Mouse (Mus musculus): Measurements from ENCODE around the gene Rad51c.
"Not testable (repeated sequence)": the region's sequence is repeated elsewhere in the genome, so short reads cannot be mapped to it uniquely, and the experiment has no call there.

The Rad51c gene

DNA sequence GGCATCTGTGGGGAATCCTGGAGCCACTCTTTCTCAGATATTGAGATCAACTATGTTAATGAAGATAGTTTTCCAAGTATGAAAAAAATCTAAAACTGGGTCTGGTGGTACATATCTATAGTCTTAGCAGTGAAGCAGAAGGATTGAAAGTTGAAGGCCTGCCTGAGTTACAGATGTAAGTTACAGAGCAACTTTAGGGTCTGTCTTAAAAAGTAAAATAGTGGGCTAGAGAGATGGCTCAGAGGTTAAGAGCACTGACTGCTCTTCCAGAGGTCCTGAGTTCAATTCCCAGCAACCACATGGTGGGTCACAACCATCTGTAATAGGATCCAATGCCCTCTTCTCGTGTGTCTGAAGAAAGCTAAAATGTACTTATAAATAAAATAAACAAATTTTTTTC, 27.7 kb upstream of the Rad51c start:
- no peak for DNase-seq (ENCODE audit: low spot score)

DNA sequence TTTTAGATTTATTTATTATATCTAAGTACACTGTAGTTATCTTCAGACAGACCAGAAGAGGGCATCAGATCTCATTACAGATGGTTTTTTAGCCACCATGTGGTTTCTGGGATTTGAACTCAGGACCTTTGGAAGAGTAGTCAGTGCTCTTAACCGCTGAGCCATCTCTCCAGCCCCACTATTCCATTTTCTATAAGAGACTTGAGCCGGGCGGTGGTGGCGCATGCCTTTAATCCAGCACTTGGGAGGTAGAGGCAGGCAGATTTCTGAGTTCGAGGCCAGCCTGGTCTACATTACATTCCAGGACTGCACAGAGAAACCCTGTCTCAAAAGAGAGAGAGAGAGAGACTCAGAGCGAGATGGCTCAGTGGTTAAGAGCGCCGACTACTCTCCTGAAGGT, 27.1 kb upstream of the Rad51c start:
- DNase-seq (ENCODE audit: low spot score) = not testable (repeated sequence)

DNA sequence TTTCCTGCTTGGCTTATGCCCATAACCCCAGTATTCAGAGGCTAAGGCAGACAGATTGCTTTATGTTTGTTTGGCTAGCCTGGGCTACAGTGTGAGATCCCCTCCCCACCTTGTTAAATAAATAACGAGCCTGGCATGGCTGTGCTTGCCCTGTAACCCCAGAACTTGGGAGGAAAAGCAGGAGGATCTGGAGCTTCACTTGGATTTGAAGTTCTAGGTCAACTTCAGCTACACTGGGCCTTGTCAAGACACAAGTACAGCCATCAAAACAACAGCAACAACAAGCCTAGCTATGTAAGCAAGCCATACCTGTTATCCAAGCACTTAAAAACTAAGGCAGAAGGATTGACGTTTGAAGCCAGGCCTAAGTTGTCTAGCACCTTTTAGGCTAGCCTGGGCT, 25.6 kb upstream of the Rad51c start:
- no peak for DNase-seq (ENCODE audit: low spot score)

DNA sequence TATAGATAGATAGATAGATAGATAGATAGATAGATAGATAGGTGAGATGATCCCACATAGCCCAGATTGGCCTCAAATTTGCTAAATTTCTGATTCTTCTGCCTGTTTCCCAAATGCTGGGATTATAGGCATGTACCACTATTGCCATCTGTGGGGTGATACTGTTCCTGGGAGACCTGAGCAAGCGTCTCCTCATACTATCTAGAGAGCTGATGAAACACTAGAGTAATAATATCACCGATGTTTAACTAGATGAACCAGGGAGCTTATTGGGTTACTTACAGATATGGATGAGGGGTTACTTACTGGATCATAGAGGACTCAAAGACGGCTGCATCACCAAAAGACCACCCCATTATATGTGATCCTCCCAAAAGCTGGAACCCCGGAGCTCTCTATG, 24.6 kb upstream of the Rad51c start:
- DNase-seq (ENCODE audit: low spot score) = no peak

DNA sequence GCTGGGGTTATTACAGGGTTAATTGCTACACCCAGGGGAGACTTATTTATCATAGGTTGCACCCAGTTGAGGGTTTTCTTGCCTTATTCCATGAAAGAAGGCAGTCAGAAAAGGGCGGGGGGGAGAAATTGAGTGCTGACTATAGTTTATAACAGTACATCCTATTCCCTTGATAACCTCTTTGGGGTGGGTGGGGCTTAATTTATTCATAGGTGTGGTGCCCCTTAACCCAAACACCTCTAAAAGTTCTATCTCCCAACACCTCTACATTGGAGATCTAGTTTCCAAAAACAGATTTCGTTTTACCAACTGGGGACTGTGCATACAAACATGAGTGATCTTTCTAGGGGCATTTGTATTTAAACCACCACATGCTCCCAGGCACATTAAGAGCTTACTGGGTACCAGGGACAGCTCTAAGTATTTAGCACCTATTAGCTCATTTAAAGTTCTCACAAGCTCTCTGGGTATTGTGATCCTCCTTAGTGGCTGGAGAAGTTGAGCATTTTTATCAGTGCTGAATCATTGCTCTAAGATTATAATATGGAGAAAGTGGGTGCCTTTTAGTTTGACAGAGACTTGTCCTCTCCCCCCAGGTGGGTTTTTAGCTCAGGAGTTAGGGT, 23.4 kb upstream of the Rad51c start:
- DNase-seq (ENCODE audit: low spot score) = no peak

DNA sequence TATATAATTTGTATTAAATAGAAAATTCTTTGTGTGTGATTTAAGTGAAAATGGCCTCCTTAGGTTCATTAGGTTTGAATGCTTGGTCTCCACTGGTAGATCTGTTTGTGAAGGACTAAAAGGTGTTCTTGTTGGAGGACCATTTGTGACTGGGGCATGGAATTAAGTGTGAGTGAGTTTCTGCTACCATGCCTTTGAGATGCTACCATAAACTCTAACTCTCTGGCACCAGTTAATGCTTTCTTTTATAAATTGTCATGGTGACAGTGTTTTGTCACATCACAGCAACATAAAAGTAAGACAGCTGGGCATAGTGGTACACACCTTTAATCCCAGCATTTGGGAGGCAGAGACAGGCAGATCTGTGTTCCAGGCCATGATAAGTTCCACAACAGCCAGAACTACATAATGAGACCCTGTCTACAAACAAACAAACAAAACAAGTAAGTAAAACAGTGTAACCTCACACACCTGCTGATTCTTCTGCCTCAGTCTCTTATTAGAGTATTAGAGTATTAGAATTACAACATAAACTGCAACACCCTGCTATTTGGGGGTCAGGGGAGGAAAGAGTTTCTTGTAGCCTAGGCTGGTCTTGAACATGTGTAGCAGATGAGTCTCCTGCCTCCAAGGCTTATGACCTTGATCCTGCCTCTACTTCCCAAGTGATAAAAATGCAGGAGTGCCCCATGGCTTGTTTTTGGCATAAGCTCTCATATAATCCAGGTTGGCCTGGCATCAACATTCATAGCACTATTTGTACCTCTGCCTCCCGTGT, 22.7 kb upstream of the Rad51c start:
- DNase-seq (ENCODE audit: low spot score) = no peak

DNA sequence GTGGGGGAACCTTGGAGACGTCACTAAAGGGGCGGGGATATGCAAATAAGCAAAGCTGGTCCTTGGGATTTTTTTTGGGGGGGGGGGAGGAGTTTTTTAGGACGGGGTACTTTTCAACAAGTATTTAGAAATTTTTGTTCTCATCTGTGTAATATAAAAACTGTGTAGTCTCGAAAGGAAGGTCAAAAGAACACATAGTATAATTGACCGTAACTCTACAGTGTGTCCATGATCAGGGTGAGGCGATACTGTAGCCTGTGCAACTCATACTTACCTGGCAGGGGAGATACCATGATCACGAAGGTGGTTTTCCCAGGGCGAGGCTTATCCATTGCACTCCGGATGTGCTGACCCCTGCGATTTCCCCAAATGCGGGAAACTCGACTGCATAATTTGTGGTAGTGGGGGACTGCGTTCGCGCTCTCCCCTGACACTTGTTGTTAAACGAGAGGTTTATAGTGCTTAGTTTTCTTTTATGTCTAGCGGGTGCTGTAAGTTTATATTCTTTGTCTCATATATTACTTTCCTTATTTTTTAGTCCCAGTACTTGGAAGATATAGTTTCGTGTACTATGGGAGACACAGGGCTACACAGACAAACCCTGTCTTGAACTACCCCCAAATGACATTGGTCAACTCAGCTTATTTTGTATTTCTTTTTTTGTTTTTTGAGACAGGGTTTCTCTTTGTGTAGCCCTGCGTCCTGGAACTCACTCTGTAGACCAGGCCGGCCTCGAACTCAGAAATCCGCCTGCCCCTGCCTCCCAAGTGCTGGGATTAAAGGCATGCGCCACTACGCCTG, 21.9 kb upstream of the Rad51c start:
- DNase-seq (ENCODE audit: low spot score) = peak; percentile 67

DNA sequence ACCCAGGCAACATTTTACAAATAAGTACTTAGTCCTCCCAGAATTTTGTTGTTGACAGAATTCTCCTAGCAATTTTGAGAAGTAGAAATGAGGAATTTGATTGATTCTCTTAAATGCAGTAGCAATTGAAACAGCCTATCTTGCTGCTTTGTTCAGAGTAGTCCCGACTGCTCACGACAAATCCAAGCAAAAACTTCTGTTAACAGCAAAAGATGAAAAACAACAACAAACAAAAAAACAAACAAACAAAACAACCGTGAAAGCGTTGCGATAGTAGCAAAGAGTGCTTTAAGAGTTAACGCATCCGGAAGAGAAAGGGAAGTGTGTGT, 21.3 kb upstream of the Rad51c start:
- DNase-seq (ENCODE audit: low spot score) = no peak

DNA sequence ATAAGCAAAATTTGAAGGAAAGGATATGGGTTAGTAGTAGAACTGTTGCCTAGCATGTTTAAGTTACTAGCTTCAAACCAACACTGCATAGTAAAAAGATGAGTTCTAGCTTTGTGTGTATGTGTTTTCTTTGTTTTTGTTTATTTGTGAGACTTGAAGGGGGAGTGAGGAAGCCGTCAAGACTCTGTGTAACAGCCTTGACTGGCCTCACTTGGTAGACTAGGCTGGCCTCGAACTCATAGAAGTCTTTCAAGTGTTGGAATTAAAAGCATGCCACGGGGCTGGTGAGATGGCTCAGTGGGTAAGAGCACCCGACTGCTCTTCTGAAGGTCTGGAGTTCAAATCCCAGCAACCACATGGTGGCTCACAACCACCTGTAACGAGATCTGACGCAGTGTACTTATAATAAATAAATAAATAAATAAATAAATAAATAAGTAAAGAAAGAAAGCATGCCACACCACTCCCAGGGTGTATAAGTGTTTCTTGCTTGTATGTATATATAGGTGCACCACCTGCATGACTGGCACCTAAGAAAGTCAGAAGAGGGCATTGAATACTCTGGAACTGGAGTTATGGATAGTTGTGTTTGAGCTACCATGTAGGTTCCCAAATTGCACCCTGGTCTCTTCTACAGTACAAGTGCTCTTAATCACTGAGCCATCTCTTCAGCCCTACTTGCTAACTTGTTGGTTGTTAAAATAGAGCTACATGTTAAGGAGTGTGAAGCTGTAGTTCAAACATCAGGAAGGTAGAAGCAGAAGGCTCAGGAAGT, 19.0 kb upstream of the Rad51c start:
- no peak for DNase-seq (ENCODE audit: low spot score)

DNA sequence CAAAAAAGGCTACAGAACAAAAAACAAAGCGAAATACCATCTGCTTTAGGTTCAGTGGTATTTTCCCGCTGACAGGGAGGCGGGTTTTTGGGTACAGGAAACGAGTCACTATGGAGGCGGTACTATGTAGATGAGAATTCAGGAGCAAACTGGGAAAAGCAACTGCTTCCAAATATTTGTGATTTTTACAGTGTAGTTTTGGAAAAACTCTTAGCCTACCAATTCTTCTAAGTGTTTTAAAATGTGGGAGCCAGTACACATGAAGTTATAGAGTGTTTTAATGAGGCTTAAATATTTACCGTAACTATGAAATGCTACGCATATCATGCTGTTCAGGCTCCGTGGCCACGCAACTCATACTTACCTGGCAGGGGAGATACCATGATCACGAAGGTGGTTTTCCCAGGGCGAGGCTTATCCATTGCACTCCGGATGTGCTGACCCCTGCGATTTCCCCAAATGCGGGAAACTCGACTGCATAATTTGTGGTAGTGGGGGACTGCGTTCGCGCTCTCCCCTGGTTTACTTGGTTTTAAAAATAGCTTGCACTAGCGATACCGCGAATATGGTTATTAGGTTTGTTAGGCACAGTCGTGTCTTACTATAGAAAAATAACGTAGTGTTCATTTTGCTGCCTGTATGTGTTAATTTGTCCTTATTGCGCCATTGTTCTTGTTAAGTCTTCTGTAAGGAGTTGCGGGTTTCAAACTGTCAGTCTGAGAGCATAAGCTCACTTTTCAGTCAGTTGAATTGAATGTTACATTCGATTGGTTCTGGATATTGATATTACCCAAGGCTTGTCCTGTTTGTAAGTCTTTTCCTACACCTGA, 18.0 kb upstream of the Rad51c start:
- peak; percentile 77 for DNase-seq (ENCODE audit: low spot score)

DNA sequence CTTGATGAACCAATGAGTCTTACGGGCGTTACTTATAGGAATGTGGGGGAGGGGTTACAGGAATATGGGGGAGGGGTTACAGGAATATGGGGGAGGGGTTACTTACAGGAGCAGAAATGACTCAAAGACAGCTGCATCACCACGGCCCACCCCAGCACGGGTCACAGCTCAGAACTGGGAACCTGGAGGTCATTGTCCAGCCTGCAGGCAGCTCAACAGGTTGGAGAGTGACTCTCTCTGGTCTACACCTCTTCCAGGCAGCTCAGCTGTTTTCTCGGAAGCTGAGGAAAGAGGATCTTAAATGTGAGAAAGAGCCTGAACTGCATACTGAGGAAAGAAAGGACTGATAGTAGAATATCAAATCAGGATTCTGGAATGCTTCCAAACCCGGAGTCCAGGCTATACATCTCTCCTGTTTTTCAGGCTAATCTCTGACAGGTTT, 17.0 kb upstream of the Rad51c start:
- DNase-seq (ENCODE audit: low spot score) = no peak

DNA sequence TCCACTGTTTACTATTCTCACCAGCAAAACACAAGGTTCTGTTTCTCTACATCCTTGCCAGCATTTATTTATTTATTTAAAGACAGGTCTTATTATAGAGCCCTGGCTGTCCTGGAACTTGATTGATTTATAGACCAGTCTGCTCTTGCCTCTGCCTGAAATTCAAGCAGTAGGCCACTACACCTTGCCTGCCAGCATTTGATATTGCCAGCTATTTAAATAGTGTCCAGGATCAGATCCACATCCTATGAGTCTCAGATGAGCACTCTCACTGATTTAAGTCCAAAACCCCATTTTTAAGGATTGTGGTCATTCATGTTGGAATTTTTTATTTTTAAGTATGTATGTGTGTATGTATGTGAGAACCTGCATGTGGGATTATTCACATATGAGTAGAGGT, 16.1 kb upstream of the Rad51c start:
- DNase-seq (ENCODE audit: low spot score) = no peak

DNA sequence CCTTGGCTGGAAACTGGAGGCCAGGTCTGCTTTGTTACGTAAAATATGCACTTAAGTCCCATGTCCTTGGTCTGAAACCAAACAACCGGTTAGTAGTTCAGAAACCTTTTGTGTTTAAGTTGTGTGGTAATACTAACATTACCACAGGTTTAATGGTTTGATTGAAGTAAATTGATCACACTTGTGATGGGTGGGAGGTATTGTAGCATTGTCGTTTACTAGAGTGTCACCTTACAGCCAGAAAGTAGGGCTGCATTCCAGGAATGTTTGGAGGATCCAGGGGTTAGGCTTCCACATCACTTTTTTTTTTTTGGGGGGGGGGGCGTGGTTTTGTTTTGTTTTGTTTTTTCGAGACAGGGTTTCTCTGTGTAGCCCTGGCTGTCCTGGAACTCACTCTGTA, 11.4 kb upstream of the Rad51c start:
- no peak for DNase-seq (ENCODE audit: low spot score)

DNA sequence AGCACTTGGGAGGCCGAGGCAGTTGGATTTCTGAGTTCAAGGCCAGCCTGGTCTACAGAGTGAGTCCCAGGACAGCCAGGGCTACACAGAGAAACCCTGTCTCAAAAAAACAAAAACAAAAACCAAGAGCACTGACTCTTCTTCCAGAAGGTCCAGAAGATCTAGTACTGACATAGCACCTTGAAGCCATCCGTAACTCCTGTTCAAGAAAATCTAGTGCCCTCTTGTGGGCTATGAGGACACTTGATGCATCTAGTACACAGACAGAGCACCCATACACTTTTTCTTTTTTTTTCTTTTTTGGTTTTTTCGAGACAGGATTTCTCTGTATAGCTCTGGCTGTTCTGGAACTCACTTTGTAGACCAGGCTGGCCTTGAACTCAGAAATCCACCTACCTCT, 8.7 kb upstream of the Rad51c start:
- DNase-seq (ENCODE audit: low spot score) = not testable (repeated sequence)

DNA sequence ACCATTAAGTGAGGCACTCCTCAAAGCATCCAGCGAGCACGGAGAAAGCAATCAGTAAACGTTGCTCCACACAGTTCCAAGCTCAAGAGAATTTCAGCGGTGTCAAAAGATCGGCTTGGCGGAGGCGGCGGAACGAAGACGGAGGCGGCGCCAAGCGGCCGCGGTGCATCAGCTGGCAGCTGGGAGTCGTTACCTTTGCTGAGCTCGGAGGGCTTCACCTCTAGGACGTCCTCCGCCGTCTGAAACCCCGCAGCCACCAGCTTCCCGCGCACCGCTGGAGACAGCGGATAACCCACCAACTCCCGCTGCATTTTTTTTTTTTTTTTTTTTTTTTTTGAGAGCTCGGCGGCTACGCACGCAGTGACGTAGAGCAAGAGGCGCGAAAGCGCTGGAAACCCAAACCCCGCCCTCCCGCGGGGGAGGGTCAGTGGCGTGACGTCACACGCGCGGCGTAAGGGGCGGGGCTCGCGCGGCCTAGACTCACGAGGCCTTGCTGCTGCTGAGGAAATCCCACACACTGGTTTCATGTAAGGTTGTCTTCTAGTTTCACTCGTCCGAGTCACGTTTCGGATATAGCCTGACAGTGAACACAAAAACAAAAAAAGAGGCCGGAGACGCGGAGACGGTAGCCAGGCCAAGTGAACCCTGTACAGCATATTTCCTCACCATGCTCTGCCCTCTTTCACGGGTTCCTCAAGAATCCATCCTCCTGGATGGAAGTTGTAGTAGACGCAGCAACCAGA, 472 bp downstream of the Rad51c start:
- peak; percentile 99 for DNase-seq (ENCODE audit: low spot score)

DNA sequence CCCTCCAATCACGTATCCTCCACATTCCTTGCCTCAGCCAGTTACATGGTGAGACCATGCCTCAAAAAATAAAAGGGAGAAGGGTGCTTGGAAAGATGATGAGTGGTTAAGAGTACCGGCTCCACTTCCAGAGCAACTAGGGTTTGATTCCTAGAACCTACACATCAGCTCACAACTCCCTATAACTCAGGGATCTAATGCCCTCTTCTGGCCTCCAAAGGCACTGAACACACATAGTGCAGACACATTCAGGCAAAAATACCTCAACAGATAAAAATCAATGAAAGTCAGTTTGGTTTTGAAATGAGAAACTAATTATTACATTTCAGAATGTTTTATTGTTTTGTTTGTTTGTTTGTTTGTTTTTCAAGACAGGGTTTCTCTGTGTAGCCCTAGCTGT, 6.4 kb downstream of the Rad51c start:
- no peak for DNase-seq (ENCODE audit: low spot score)

DNA sequence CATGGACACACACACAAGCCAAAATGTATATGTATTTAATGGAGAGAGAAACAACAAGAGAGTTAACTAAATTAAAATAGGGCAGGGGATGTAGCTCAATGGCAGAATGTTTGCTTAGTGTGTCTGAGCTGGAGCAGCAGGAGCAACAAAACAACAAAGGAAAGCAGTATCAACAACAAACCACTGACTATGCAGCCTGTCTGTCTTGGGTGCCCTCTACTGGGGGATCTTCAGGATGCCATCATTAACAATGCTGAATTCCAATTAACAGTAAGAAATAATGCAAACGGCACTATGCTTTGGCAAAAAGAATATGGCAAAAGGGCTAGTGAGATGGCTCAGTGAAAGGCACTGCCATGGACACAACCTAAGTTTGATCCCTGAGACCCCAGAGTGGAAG, 10.9 kb downstream of the Rad51c start:
- DNase-seq (ENCODE audit: low spot score) = no peak

DNA sequence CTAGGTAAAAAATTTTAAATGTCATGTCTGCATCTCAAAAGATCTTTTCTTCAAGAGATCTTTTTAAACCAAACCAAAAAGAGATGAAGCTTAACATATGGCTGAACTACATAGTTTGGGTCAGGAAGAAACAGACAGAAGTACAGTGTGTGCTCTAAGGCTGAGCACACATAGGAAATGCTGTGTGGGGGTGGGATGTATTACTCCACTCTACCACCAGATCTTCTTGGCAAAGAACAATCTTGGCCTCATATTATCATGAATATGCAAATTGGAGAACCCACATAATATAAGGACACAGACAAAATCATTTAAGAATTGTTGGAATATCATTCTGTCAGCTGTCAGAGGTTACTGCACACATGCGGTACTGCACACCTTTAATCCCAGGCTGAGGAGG, 19.1 kb downstream of the Rad51c start:
- no peak for DNase-seq (ENCODE audit: low spot score)

DNA sequence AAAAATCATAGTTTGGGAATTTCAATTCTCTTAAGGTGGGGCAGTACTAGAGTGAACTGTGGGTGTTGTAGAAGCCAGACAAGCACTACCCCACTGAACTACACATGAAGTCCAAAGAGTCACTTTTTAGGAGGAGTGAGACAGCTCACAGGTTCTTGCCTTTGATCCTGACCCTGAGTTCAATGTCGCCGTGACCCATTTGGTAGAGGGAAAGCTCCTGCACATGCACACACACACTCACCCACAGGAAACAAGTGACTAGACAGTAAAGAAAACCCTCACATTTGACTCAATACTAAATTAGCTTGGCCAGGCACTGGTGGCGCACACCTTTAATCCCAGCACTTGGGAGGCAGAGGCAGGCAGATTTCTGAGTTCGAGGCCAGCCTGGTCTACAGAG, 20.2 kb downstream of the Rad51c start:
- DNase-seq (ENCODE audit: low spot score) = no peak

DNA sequence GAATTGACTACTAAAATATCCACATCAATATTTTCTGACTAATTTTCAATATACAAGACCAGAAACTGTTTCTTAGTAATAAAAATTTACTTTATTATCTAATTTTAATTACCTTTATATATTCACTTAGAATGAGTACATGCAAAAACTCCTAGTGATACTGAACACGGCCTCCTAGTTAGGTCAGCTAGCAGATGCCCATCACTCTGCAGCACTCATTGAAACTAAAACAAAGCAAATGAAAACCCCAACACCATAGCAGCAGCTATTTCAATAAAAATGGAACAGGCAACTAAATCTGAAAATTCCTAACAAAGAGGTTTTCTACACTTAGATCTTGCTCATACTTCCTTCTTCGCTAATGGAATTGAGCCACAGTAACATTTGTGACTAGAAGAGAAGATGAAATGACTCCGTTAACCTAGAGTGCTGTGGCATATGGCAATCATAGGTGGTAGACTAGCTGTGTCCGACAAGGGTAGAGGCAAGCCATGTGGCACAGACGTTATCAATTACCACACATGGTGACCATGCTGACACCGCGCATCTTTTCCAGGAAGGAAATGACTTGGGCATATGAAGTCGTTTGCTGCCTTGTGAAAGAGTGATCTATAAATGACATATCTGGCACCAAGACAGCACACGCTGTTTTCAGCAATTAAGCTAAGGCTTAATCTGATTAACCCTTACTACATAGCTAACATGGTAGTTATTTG, 36.7 kb downstream of the Rad51c start:
- peak; percentile 34 for DNase-seq (ENCODE audit: low spot score)
